Mouse (Mus musculus) left cerebral cortex, adult 2 months (tissue): Measurements from ENCODE around the gene Idh3a. TPM values are rescaled to one million over a fixed set of nuclear protein-coding genes. Genes with fewer than 3 reads are reported as not detected.

Experiments
- DNase-seq, 2 experiments: peaks; one replicate each; pipeline ENCODE4 v3.0.0; 2021 to 2022; ENCODE audit warnings: low spot score in 2 of 2, mixed read lengths in 1 of 2; ENCODE audit errors: extremely low spot score in 1 of 2
- H3K27ac ChIP-seq: fragments of 200-600 bp; 2 replicates; pipeline ENCODE4 v1.8.1; 2022
- H3K4me3 ChIP-seq: fragments of 200-600 bp; 2 replicates; pipeline ENCODE4 v1.8.1; 2022
- CTCF ChIP-seq: fragments of 200-600 bp; IDR thresholded peaks from 2 replicates; pipeline ENCODE4 v1.8.1; 2022; ENCODE audit warnings: antibody characterized with exemption, mild to moderate bottlenecking, moderate library complexity
- intact Hi-C: fragments of 180-260 bp; cut with DNase I; formaldehyde crosslinking; loops from one replicate; pipeline ENCODE4 v1.15.1; 2025
- total RNA-seq, 2 experiments: library from RNA; stranded (reverse); gene quantifications; 2 replicates each; pipeline ENCODE4 v1.2.3; 2021

Gene Idh3a
- total RNA-seq, 2 experiments from 2014 or later = 179 to 187 TPM

DNA sequence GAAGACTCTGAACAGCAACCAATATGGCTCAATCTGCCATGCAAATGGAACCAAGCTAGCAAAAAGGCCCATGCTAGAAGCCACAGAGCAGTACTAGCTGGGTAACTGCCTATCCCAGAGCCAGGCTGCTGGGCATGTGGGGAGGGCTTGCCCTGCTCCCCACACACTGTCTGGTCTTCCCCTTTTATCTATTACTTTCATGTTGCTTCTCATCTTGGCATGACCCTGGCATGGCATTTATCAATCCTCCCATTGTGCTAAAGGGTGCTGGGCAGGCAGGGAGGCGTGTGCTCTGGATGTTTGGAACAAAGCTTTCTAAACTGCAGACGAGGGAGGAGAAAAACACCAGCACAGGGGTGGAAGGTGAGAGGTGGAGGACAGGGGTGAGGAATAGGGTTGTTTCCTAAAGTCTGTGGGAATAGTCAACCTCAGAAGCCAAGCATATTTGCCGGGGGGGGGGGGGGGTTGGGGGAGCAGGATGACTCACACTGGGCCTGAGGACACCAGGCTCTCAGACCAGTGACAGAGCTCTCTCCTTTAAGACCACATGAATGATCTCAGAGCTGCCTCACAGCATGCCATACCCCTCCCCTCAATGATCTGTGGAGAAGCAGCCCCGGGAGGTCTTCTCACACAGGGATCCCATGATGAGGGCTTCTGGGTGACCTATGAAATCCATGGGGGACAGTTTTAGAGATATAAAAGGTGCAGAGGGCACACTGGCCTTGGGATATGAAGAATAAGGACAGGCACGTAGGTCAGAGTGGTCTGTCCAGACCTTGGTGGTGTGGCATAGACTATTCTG lies 51.6 kb downstream of the Idh3a start:
- no peak overlapping the region for H3K27ac ChIP-seq
- DNase-seq = no peak
- TF ChIP-seq CTCF = no peak
- H3K4me3 ChIP-seq = no peak overlapping the region
- intact Hi-C loops = no loop called here

- H3K27ac ChIP-seq = no peak overlapping the region
- DNase-seq = no peak
- H3K4me3 ChIP-seq = no peak overlapping the region
- intact Hi-C loops = no loop called here
- TF ChIP-seq CTCF = no peak
Measured at GRCm38 (mm10) chr9:54639192-54639591, 53.1 kb downstream of the Idh3a start.

- intact Hi-C loops = no loop called here
- DNase-seq = no peak
- no peak overlapping the region for H3K27ac ChIP-seq
- TF ChIP-seq CTCF = no peak
- H3K4me3 ChIP-seq = no peak overlapping the region
Measured at GRCm38 (mm10) chr9:54641548-54641947, 55.4 kb downstream of the Idh3a start.

GRCm38 (mm10) chr9:54642149-54642548 lies 56.0 kb downstream of the Idh3a start:
- no peak overlapping the region for H3K27ac ChIP-seq
- intact Hi-C loops = no loop called here
- TF ChIP-seq CTCF = no peak
- H3K4me3 ChIP-seq = no peak overlapping the region
- DNase-seq = no peak

DNA sequence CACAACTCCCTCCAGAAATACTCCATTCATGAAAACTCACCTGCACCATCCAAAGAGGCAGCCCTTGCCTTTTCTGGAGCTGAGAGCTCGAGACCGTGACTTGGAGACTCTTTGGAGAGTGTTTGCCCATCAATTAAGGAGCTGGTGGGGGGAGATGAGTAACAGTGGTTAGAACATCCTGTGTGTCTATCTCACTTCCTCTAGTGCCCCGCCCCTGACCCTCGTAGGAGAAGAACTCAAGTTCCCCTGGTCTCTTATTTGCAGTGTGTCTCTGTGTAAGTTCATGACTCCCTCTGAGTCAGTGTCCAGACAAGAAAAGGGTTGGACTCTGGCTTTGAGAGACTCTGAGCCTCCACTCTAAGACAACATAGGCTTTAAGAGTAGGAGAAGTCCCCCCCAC lies 56.4 kb downstream of the Idh3a start:
- intact Hi-C loops = no loop called here
- Histone ChIP-seq H3K4me3 (no peak overlapping the region), H3K27ac (no peak overlapping the region)
- no peak for DNase-seq
- no peak for TF ChIP-seq CTCF

DNA sequence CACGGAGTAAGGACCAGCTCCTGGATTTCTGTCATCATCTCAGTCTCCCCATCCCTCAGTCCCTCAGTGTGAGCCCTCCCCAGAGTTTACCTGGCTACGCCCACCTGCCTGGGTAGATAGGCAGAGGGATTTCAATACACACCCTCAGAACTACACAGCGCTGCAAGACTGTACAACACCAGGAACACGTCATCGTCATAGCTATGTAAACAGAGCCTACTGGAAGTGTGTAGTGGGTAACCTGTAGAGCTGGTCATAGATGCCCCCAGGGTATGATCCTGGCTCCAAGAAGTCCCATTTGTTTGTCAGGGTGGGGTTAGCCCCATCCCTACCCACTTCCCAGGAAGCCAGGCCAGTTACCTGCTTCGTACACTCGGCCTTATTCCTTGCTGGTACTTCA lies 57.0 kb downstream of the Idh3a start:
- no peak overlapping the region for H3K4me3 ChIP-seq
- intact Hi-C loops = no loop called here
- DNase-seq = no peak
- no peak for TF ChIP-seq CTCF
- H3K27ac ChIP-seq = no peak overlapping the region

- no peak for TF ChIP-seq CTCF
- intact Hi-C loops = no loop called here
Measured at GRCm38 (mm10) chr9:54645530-54645929, 59.4 kb downstream of the Idh3a start.

GRCm38 (mm10) chr9:54646252-54646651 lies 60.1 kb downstream of the Idh3a start:
- H3K27ac ChIP-seq = no peak overlapping the region
- no peak overlapping the region for H3K4me3 ChIP-seq
- intact Hi-C loops = no loop called here
- no peak for TF ChIP-seq CTCF
- no peak for DNase-seq

More at GRCm38 (mm10) chr9:54645530-54645929, 59.4 kb downstream of the Idh3a start:
- Histone ChIP-seq H3K4me3 (no peak overlapping the region), H3K27ac (no peak overlapping the region)
- DNase-seq = no peak

DNA sequence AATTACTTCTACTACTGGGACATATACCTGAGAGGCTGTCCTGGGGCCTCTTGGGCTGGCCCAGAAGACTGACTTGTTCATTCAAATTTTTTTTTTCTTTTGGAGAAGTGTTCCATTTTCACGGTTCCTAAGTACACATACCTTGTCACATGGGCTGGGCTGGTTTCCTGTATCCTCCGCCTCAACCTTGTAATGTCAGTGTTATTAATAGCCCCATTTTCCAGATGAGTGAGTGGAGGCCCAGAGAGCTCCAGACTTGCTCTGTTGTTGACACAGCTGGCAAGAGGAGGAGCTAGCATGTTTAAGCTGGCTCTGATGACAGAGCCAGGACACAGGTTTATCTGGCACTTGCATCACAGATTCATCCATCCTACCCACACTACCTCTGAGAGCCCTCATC lies 61.3 kb downstream of the Idh3a start:
- intact Hi-C loops = no loop called here
- Histone ChIP-seq H3K4me3 (no peak overlapping the region), H3K27ac (no peak overlapping the region)
- no peak for DNase-seq
- no peak for TF ChIP-seq CTCF

GRCm38 (mm10) chr9:54649360-54649759 lies 63.2 kb downstream of the Idh3a start:
- intact Hi-C loops = no loop called here
- Histone ChIP-seq H3K27ac (no peak overlapping the region), H3K4me3 (no peak overlapping the region)
- no peak for TF ChIP-seq CTCF
- no peak for DNase-seq

DNA sequence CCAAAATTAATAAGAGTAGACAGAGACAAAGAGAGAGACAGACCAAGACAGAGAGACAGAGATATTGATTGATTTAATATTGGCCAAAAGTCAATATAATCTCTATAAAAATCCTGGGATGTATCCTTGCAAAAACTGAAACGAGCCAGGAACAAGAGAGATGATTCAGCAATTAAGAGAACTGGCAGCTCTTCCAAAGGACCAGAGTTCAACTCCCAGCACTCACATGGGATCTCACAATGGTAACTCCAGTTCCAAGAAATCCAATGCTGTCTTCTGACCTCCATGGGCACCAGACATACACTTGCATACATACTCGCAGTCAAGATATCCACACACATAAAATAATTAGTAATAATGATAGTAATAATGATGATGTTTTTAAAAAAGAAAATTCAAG lies 66.6 kb downstream of the Idh3a start:
- Histone ChIP-seq H3K27ac (no peak overlapping the region), H3K4me3 (no peak overlapping the region)
- DNase-seq = no peak
- TF ChIP-seq CTCF = no peak
- intact Hi-C loops = no loop called here

Other genes starting within 250 kb of the Idh3a start
- gene Dmxl2, start 84.7 kb upstream of the Idh3a start, total RNA-seq = 100 to 1,000 TPM; 203 to 220 TPM
- under 1 TPM in 1 of 2 experiments, not detected in 1; 0.11 TPM for gene Sh2d7, start 47.4 kb upstream of the Idh3a start, total RNA-seq
- 10 to 100 TPM; 22.0 to 24.2 TPM for gene Cib2, start 26.1 kb upstream of the Idh3a start, total RNA-seq
- gene Acsbg1, start 75.5 kb downstream of the Idh3a start, total RNA-seq = 100 to 1,000 TPM; 114 to 132 TPM
- gene Dnaja4, start 112.5 kb downstream of the Idh3a start, total RNA-seq = 10 to 100 TPM; 40.3 to 44.1 TPM
- gene Wdr61, start 148.2 kb downstream of the Idh3a start, total RNA-seq = 10 to 100 TPM; 49.7 to 62.1 TPM
- 1 to 10 TPM; 1.4 to 2.9 TPM for gene Crabp1, start 178.4 kb downstream of the Idh3a start, total RNA-seq